Mouse (Mus musculus) liver, embryonic 13.5 days (tissue): Measurements from ENCODE around the gene Coch. TPM values are rescaled to one million over a fixed set of nuclear protein-coding genes. Genes with fewer than 3 reads are reported as not detected.
"Not testable (repeated sequence)": the region's sequence is repeated elsewhere in the genome, so short reads cannot be mapped to it uniquely, and the experiment has no call there.

ENCODE experiments used
- ATAC-seq: fragments of 200-750 bp; cut with Nextera tagmentation; 2 replicates; pipeline ENCODE4 v1.8.0; 2017; ENCODE audit warnings: low read depth, mild to moderate bottlenecking, moderate number of reproducible peaks, moderate library complexity
- DNase-seq: peaks from one replicate; pipeline ENCODE4 v3.0.0; 2022
- H3K27ac ChIP-seq: fragments of 300-500 bp; sonication (generic); 2 replicates; pipeline ENCODE4 v1.5.1; 2015; ENCODE audit warnings: moderate library complexity, mild to moderate bottlenecking, inconsistent platforms
- H3K27me3 ChIP-seq: fragments of 300-500 bp; sonication (generic); 2 replicates; pipeline ENCODE4 v1.6.1; 2015; ENCODE audit warnings: mild to moderate bottlenecking, inconsistent platforms
- H3K36me3 ChIP-seq: fragments of 300-500 bp; sonication (generic); 2 replicates; pipeline ENCODE4 v1.6.1; 2015; ENCODE audit warnings: mild to moderate bottlenecking, inconsistent platforms
- H3K4me1 ChIP-seq: fragments of 300-500 bp; sonication (generic); replicated peaks from 2 replicates; pipeline ENCODE4 v1.6.1; 2015; ENCODE audit warnings: inconsistent platforms
- H3K4me2 ChIP-seq: fragments of 300-500 bp; sonication (generic); 2 replicates; pipeline ENCODE4 v1.6.1; 2015; ENCODE audit warnings: inconsistent platforms, mild to moderate bottlenecking, moderate library complexity
- H3K4me3 ChIP-seq: fragments of 300-500 bp; sonication (generic); replicated peaks from 2 replicates; pipeline ENCODE4 v1.5.1; 2015; ENCODE audit warnings: mild to moderate bottlenecking, inconsistent platforms
- H3K9ac ChIP-seq: fragments of 300-500 bp; sonication (generic); 2 replicates; pipeline ENCODE4 v1.6.1; 2015; ENCODE audit warnings: mild to moderate bottlenecking, inconsistent platforms
- H3K9me3 ChIP-seq: fragments of 300-500 bp; sonication (generic); replicated peaks from 2 replicates; pipeline ENCODE4 v1.6.1; 2016; ENCODE audit warnings: inconsistent platforms
- WGBS: fragments of 180-500 bp; shearing (Covaris S2); methylation state at CpG from one replicate; pipeline ENCODE4 v1.1.7; 2015; ENCODE audit not compliant: insufficient replicate concordance; 5-methylcytosine and 5-hydroxymethylcytosine counted together
- polyA plus RNA-seq: library from polyadenylated mRNA; unstranded; fragments of >200 nt; fragmentation: Nextera tagmentation; extraction: Ambion mirVana; gene quantifications from 2 replicates; pipeline ENCODE4 v1.2.1, GENCODE M21; 2015

Gene Coch
- polyA plus RNA-seq, 1 experiment from 2014 or later: 0.15 TPM

- ATAC-seq (peak; percentile 77), DNase-seq (peak; percentile 43)
- Histone ChIP-seq H3K4me3 (no peak overlapping the region), H3K36me3 (0 out of 2 replicates have a peak, but pooled peaks cover 6% of the 10 kb centered on the region), H3K4me1 (peaks cover 26% of the 10 kb centered on the region), H3K27ac (no peak overlapping the region), H3K9me3 (no peaks in the 10 kb centered on the region), H3K4me2 (no peak overlapping the region), H3K27me3 (no peaks in the 10 kb centered on the region), H3K9ac (no peak overlapping the region)
- 26% methylated on average over 6 of the region's 6 CpGs for WGBS
These were observed 48.7 kb downstream of the Coch start for GRCm38 (mm10) chr12:51641871-51642270.

- H3K4me1 ChIP-seq, H3K4me3 ChIP-seq, H3K27me3 ChIP-seq, H3K4me2 ChIP-seq, H3K27ac ChIP-seq, H3K9ac ChIP-seq, DNase-seq, ATAC-seq, H3K9me3 ChIP-seq: not testable (repeated sequence)
- peaks cover 39% of the 10 kb centered on the region for H3K36me3 ChIP-seq
These were observed 56.3 kb downstream of the Coch start for GRCm38 (mm10) chr12:51649401-51649800.

Other genes with a start within 250 kb of the Coch start
- gene G2e3, start 245.3 kb upstream of the Coch start, polyA plus RNA-seq: 16.8 and 21.2 TPM in 2 replicates
- 42.4 and 49.6 TPM in 2 replicates for gene Scfd1, start 215.8 kb upstream of the Coch start, polyA plus RNA-seq
- gene Ap4s1, start 97.7 kb downstream of the Coch start, polyA plus RNA-seq: 17.1 and 17.5 TPM in 2 replicates
- gene Strn3, start 98.6 kb downstream of the Coch start, polyA plus RNA-seq: 13.4 and 14.5 TPM in 2 replicates
- 29.6 and 32.1 TPM in 2 replicates for gene Hectd1, start 236.2 kb downstream of the Coch start, polyA plus RNA-seq